Mouse (Mus musculus) duodenum, adult 2 months (tissue): ENCODE data around the gene Dnajb6. TPM values are rescaled to one million over a fixed set of nuclear protein-coding genes. Genes with fewer than 3 reads are reported as not detected.

Experiments
- polyA plus RNA-seq: library from polyadenylated mRNA; depleted of rRNA; stranded (reverse); fragments of >200 nt; gene quantifications from 2 replicates; pipeline ENCODE4 v1.2.3, GENCODE M21; 2012; ENCODE audit warnings: low replicate concordance; rRNA removed

The Dnajb6 gene
- polyA plus RNA-seq, result 14.3 and 15.2 TPM in 2 replicates

GRCm38 (mm10) chr5:29735557-29736061, at the start of gene Dnajb6, which contains the start of gene Gm5129:
Dnajb6 (plus strand) TSS chr5:29735688.
Gm5129 (minus strand) TSS chr5:29735936.

Other genes starting within 250 kb of the Dnajb6 start
- 4.5 TPM in 2 replicates for gene Ube3c, start 166.4 kb upstream of the Dnajb6 start, polyA plus RNA-seq
- not detected in 2 replicates for gene Gm5129, start 248 bp downstream of the Dnajb6 start, polyA plus RNA-seq